Mouse (Mus musculus) forebrain, embryonic 16.5 days (tissue): ENCODE measurements around the gene Stk39. TPM values are rescaled to one million over a fixed set of nuclear protein-coding genes. Genes with fewer than 3 reads are reported as not detected.

Source experiments
- ATAC-seq: fragments of 200-750 bp; cut with Nextera tagmentation; 2 replicates; pipeline ENCODE4 v1.8.0; 2017; ENCODE audit warnings: mild to moderate bottlenecking, moderate library complexity
- H3K27ac ChIP-seq: fragments of 300-500 bp; sonication (generic); 2 replicates; pipeline ENCODE4 v1.5.1; 2014; ENCODE audit warnings: low read length, control low read depth
- H3K27me3 ChIP-seq: fragments of 300-500 bp; sonication (generic); replicated peaks from 2 replicates; pipeline ENCODE4 v1.6.1; 2014; ENCODE audit warnings: low read length; ENCODE audit not compliant: control insufficient read depth, insufficient read depth
- H3K36me3 ChIP-seq: fragments of 300-500 bp; sonication (generic); 2 replicates; pipeline ENCODE4 v1.6.1; 2014; ENCODE audit not compliant: control insufficient read depth, insufficient read depth
- H3K4me1 ChIP-seq: fragments of 300-500 bp; sonication (generic); replicated peaks from 2 replicates; pipeline ENCODE4 v1.6.1; 2014; ENCODE audit warnings: low read length; ENCODE audit not compliant: control insufficient read depth, insufficient read depth
- H3K4me2 ChIP-seq: fragments of 300-500 bp; sonication (generic); 2 replicates; pipeline ENCODE4 v1.6.1; 2014; ENCODE audit warnings: mild to moderate bottlenecking, low read length, control low read depth
- H3K4me3 ChIP-seq: fragments of 300-500 bp; sonication (generic); replicated peaks from 2 replicates; pipeline ENCODE4 v1.5.1; 2014; ENCODE audit warnings: mild to moderate bottlenecking, low read length, control low read depth
- H3K9ac ChIP-seq: fragments of 300-500 bp; sonication (generic); replicated peaks from 2 replicates; pipeline ENCODE4 v1.6.1; 2014; ENCODE audit warnings: low read depth, low read length, control low read depth
- H3K9me3 ChIP-seq: fragments of 300-500 bp; sonication (generic); 2 replicates; pipeline ENCODE4 v1.6.1; 2016; ENCODE audit warnings: low read length; ENCODE audit not compliant: control insufficient read depth
- WGBS: fragments of 180-500 bp; shearing (Covaris S2); extraction: QIAGEN DNeasy Blood & Tissue Kit; methylation state at CpG from one replicate; pipeline ENCODE4 v1.1.7; 2014; 5-methylcytosine and 5-hydroxymethylcytosine counted together
- polyA plus RNA-seq: library from polyadenylated mRNA; unstranded; fragments of >200 nt; fragmentation: Nextera tagmentation; extraction: Ambion mirVana; gene quantifications from 2 replicates; pipeline ENCODE4 v1.2.1, GENCODE M21; 2015

Stk39 gene
- polyA plus RNA-seq, 1 experiment from 2014 or later: 18.3 TPM

DNA sequence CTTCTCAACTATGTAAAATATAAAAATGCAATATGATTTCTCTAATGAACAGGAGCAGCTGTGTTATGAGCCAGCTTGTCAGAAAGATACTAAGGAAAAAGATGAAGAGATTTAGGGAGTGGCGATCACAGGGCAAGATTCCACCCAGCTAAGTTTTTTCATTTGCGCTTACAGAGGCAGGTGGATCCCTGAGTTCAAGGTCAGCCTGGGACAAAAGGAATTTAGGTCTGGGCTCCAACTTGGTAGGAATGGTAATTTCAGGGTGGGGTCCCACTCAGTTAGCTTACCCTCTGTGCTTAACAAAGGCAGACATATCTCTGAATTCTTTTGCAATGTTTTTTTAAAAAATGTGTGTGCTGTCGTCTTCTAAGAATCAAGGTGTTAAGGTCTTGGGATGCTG, 173.7 kb downstream of the Stk39 start:
- Histone ChIP-seq H3K4me1 (peaks cover 8% of the 10 kb centered on the region), H3K9me3 (no peaks in the 10 kb centered on the region), H3K4me3 (no peak overlapping the region), H3K27ac (no peak overlapping the region), H3K9ac (no peak overlapping the region), H3K36me3 (no peaks in the 10 kb centered on the region), H3K4me2 (no peak overlapping the region), H3K27me3 (no peaks in the 10 kb centered on the region)
- no peak for ATAC-seq
- 97% methylated on average over 3 of the region's 3 CpGs for WGBS

DNA sequence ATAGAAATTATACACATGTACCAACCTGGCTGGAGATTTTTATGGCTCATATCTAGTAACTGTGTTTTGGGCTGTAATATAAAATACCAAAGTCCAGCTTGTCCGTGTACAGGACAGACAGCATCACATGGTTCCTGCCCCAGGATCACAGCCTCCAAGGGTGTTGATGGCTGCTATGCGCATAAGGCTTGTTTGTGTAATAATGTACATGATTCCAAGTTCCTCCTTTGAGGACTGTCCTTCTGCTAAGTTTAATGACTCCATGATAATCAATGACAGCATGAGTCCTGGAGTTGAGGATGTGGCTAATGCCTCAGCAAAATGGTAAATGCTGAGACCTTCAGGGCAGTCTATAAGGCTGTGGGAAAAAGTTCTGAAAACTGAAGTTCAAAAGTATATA, 174.1 kb downstream of the Stk39 start:
- H3K27me3 ChIP-seq: no peaks in the 10 kb centered on the region
- no peaks in the 10 kb centered on the region for H3K36me3 ChIP-seq
- no peak overlapping the region for H3K27ac ChIP-seq
- ATAC-seq: no peak
- WGBS: 94% methylated on average over 2 of the region's 2 CpGs
- H3K9me3 ChIP-seq: no peaks in the 10 kb centered on the region
- H3K9ac ChIP-seq: no peak overlapping the region
- H3K4me2 ChIP-seq: no peak overlapping the region
- H3K4me3 ChIP-seq: no peak overlapping the region
- peaks cover 8% of the 10 kb centered on the region for H3K4me1 ChIP-seq

DNA sequence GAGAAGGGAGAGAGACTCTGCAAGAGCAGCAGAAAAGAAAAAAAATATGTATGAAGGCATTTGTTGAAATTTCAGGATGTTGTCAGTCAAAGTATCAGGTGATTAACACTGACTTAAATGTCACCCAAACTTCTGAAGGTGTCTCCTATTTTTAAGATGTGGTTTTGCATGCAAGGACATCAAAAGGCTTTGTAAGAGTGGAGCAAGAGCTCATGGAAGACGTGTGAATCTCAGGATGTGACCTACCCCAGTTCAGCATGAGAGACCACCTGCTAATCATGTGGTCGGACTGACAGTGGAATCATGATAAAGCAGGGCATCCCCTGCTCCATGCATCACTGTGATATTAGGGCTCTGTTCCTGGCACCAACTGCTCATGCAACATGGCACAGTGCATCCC, 175.3 kb downstream of the Stk39 start:
- H3K27ac ChIP-seq: no peak overlapping the region
- no peak for ATAC-seq
- WGBS: 91% methylated on average over 2 of the region's 2 CpGs
- no peaks in the 10 kb centered on the region for H3K27me3 ChIP-seq
- H3K4me1 ChIP-seq: peaks cover 1% of the 10 kb centered on the region
- no peaks in the 10 kb centered on the region for H3K36me3 ChIP-seq
- no peak overlapping the region for H3K4me3 ChIP-seq
- no peak overlapping the region for H3K9ac ChIP-seq
- no peaks in the 10 kb centered on the region for H3K9me3 ChIP-seq
- H3K4me2 ChIP-seq: no peak overlapping the region

DNA sequence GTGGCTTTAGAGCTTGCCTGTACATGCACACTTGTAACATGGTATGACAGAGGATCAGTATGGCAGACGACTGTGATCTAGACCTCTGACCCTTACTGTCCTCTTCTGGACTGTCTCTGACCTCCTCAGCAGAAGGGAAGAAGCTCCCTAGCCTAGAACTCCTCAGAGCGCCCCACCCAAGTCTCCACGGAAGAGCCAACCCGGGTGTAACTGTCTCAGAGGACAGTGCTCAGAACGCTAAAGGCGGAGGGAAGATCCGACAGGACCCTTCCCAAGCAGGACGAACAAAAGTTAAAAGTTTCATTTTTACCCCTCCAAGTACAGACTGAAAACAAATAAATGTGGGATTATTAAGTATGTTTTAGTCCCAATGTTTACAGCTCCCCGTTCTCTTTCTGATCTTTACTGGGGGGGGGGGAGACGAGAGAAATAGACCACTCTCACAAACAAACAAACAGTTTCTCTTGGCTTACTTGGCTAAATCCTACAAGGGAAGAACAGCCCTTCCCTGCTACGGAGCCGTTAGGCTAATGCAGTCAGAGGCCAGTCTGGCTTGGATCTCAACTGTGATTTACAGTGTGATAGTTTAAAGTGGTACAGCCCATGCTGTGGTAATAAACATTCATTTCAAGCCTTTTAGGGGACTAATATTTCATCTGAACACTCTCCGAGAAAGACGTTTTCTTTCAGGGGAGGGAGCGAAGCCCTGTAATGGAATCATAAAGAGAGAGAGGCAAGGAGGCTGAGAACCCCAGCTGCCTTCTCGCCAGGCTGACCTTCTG, 179.3 kb downstream of the Stk39 start:
- H3K9me3 ChIP-seq: no peaks in the 10 kb centered on the region
- ATAC-seq: no peak
- H3K36me3 ChIP-seq: no peaks in the 10 kb centered on the region
- H3K4me2 ChIP-seq: no peak overlapping the region
- no peaks in the 10 kb centered on the region for H3K27me3 ChIP-seq
- no peak overlapping the region for H3K9ac ChIP-seq
- H3K4me1 ChIP-seq: no peaks in the 10 kb centered on the region
- H3K27ac ChIP-seq: no peak overlapping the region
- H3K4me3 ChIP-seq: no peak overlapping the region
- WGBS: 83% methylated on average over 16 of the region's 16 CpGs

DNA sequence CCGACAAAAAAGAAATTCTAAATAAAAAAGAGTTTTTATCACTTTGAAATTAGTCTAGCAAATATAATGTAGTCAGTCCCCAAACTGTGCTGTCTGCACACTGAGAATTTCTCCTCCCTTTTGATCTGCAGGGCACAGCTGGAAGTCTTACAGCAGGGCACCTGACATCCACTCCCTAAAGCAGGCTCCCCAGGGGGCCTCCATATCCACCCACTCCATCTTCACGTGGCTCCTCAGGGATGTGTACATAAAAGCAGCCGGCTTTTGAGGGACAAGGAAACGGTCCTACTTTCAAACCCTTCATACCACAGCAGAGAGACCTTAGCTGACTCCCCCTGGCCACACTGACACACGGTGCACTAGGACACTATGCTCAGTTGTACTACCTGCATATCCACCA, 180.2 kb downstream of the Stk39 start:
- Histone ChIP-seq H3K27me3 (no peaks in the 10 kb centered on the region), H3K36me3 (no peaks in the 10 kb centered on the region), H3K9ac (no peak overlapping the region), H3K4me2 (no peak overlapping the region), H3K9me3 (no peaks in the 10 kb centered on the region), H3K4me1 (no peaks in the 10 kb centered on the region), H3K4me3 (no peak overlapping the region), H3K27ac (no peak overlapping the region)
- 60% methylated on average over 5 of the region's 5 CpGs for WGBS
- no peak for ATAC-seq

DNA sequence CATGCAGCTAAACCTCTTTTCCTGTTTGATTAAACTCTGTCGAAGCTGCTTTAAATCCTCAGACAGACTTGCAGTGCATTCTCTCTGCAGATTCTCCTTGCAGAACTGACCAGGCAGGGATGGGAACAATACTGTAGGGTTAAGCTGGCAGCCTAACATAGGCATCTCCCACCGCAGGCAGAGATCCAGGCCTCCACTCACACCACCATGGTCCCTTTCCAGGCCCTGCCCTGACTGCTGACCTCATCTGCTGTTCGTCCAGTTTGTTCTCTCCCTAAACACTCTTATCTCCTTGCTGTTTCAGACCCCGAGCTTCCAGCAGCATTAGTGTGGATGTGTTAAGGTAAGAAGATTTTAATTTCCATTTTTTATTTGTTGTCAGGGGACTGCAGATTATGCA, 182.1 kb downstream of the Stk39 start:
- H3K27ac ChIP-seq: no peak overlapping the region
- WGBS: 55% methylated on average over 4 of the region's 4 CpGs
- no peak overlapping the region for H3K4me2 ChIP-seq
- no peaks in the 10 kb centered on the region for H3K36me3 ChIP-seq
- H3K9ac ChIP-seq: no peak overlapping the region
- no peak for ATAC-seq
- H3K27me3 ChIP-seq: no peaks in the 10 kb centered on the region
- no peaks in the 10 kb centered on the region for H3K4me1 ChIP-seq
- no peaks in the 10 kb centered on the region for H3K9me3 ChIP-seq
- H3K4me3 ChIP-seq: no peak overlapping the region

DNA sequence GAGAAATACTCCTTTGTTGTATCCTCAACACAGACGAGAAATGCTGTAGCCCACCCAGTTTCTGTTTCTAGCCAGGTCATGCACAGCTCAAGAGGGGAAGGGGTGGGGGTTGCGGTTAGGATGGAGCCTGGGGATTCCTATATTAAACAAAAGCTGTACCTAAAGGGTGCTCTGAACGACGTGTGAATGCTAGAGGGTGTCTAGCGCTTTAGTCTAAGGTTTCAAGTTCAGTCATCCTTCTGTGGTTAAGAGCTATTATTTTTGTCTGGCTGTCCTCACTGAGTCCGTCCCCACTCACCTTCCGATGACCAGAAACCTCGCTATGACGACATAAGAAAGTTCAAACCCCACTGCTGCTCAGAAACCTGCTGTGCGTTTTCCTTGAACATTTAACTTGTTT, 182.9 kb downstream of the Stk39 start:
- H3K4me3 ChIP-seq: no peak overlapping the region
- no peak overlapping the region for H3K27ac ChIP-seq
- ATAC-seq: no peak
- H3K36me3 ChIP-seq: no peaks in the 10 kb centered on the region
- no peak overlapping the region for H3K4me2 ChIP-seq
- H3K9me3 ChIP-seq: no peaks in the 10 kb centered on the region
- H3K27me3 ChIP-seq: no peaks in the 10 kb centered on the region
- H3K4me1 ChIP-seq: no peaks in the 10 kb centered on the region
- WGBS: 75% methylated on average over 10 of the region's 10 CpGs
- no peak overlapping the region for H3K9ac ChIP-seq

DNA sequence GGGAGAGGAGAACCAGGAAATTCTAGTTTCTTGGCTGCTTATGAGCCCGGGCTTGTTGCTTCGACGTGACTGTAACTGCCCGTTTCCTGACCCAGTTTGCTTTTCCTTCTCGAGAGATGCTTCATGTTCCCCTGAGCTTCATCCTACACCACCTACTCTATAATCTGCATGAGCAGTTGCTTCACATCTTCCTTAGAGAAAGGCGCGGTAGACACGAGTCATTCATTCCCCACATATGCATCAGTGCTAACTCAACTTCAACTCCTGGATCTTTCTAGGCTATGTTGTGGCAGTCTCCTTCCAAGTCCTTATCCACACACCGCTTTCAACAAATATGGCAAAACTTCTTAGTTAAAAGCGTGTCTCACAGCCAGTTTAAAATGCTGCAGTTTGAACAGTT, 184.0 kb downstream of the Stk39 start:
- no peak overlapping the region for H3K9ac ChIP-seq
- H3K9me3 ChIP-seq: no peaks in the 10 kb centered on the region
- ATAC-seq: no peak
- H3K4me2 ChIP-seq: no peak overlapping the region
- no peak overlapping the region for H3K4me3 ChIP-seq
- H3K36me3 ChIP-seq: no peaks in the 10 kb centered on the region
- WGBS: 91% methylated on average over 10 of the region's 10 CpGs
- no peaks in the 10 kb centered on the region for H3K27me3 ChIP-seq
- H3K4me1 ChIP-seq: peaks cover 3% of the 10 kb centered on the region; the same call in 1 of the 2 replicates
- H3K27ac ChIP-seq: no peak overlapping the region

DNA sequence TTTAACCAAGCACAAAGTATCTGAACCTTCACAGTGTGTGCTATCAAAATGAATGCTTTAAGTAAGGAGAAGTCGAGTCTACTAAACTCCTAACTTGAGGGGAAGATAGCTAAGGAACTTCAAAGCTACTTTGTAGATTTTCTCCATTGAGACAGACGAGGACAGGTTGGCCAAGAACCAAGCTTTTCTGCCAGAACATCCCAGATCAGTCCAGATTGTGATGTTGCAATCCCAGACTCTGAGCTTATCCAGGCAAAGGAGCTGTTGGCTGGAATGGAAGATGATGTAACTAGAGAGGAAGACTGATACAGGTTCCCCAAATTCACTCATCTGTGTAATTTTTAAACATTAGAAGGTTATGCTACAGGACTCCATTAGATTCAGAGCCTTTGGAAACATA, 187.7 kb downstream of the Stk39 start:
- H3K36me3 ChIP-seq: peaks cover 5% of the 10 kb centered on the region
- H3K4me3 ChIP-seq: no peak overlapping the region
- H3K9me3 ChIP-seq: peaks cover 6% of the 10 kb centered on the region; the same call in 1 of the 2 replicates
- peaks cover 3% of the 10 kb centered on the region for H3K4me1 ChIP-seq
- H3K4me2 ChIP-seq: no peak overlapping the region
- ATAC-seq: no peak
- H3K9ac ChIP-seq: no peak overlapping the region
- H3K27me3 ChIP-seq: no peaks in the 10 kb centered on the region
- WGBS: 80% methylated on average over 2 of the region's 2 CpGs
- no peak overlapping the region for H3K27ac ChIP-seq
